Mouse (Mus musculus): ENCODE data around the gene Fgb. TPM values are rescaled to one million over a fixed set of nuclear protein-coding genes. Genes with fewer than 3 reads are reported as not detected.
A peak's percentile ranks its signal among the peaks of the same experiment; 100 is the strongest.

Gene Fgb
- total RNA-seq (2017), result not detected in 2 replicates

DNA sequence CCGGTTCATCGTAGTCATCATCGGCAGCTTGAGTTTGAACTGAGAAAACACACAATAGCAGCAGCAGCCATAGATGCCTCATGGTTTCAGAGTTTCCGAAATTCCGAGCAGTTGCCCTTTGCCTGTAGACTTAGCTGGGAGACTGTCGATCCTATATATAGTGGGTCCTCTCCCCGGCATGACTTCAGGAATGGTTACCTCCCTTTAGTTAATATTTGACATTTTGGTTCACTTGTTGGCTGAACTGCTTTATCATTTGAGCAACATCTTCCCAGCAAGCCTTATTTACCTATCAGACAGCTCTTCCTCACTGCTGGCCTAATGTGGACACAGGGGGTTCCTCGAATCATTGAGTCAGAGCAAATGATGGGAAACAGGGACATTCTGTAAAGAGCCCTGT is at the start of gene Fgb:
Fgb (minus strand) TSS at position 184 of the 400 bp plus-strand sequence.
- ATAC-seq (replicated peaks in 1 of 2; ENCODE audit: insufficient read depth in 1 of 2, low FRiP score in 2 of 2, low TSS enrichment in 1 of 2, low read depth in 1 of 2, poor library complexity in 2 of 2, severe bottlenecking in 2 of 2), result no peak

DNA sequence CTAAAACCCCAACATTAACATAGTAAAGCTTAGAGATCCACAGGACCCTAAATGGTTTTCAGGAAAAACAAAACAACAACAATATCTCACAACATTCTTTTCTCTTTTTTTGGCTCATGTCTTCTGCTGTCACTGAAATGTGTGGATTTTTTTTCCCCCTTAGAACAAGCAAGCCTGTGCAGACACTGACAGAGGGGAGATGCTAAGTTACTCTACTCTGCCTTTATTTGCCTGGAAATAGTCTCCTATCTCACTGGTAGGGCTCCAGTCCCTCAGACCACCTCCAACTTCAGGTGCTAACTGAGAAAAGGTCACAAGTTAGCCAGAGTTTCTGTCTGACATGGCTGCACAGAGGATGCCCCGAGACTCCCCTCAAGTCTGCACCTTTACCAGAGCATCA is 49.5 kb upstream of the Fgb start:
- ATAC-seq (replicated peaks in 1 of 2; ENCODE audit: insufficient read depth in 1 of 2, low FRiP score in 2 of 2, low TSS enrichment in 1 of 2, low read depth in 1 of 2, poor library complexity in 2 of 2, severe bottlenecking in 2 of 2), result no peak

- ATAC-seq (replicated peaks in 1 of 2; ENCODE audit: insufficient read depth in 1 of 2, low FRiP score in 2 of 2, low TSS enrichment in 1 of 2, low read depth in 1 of 2, poor library complexity in 2 of 2, severe bottlenecking in 2 of 2), result no peak
These were observed 48.9 kb upstream of the Fgb start for GRCm38 (mm10) chr3:83098546-83099034.

GRCm38 (mm10) chr3:83097586-83097985 is 47.9 kb upstream of the Fgb start:
- ATAC-seq (replicated peaks in 1 of 2; ENCODE audit: insufficient read depth in 1 of 2, low FRiP score in 2 of 2, low TSS enrichment in 1 of 2, low read depth in 1 of 2, poor library complexity in 2 of 2, severe bottlenecking in 2 of 2), result no peak

DNA sequence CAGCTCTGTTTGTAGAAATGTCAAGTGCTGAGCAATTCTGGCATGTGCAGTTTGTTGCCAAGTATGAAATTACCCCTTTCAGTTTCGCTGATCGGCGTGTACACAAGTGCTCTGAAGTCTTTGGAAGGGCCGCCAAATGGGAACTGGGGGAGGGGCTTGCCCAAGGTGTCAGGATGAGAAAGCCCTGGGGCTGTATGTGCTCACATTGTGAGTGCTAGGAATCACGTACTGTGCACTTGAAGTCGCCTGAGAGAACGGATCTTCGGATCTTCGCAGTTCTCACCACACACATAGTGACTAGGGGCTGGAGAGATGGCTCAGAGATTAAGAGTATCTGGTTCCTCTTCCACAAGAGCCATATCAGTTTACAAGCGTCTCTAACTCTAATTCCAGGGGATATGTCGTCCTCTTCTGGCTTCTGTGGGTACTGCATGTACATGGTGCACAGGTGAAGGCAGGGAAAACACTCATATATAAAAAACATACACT is 30.9 kb upstream of the Fgb start:
- peak; percentile 95 to 99 for ATAC-seq (replicated peaks in 1 of 2; ENCODE audit: insufficient read depth in 1 of 2, low FRiP score in 2 of 2, low TSS enrichment in 1 of 2, low read depth in 1 of 2, poor library complexity in 2 of 2, severe bottlenecking in 2 of 2)

- ATAC-seq (replicated peaks in 1 of 2; ENCODE audit: insufficient read depth in 1 of 2, low FRiP score in 2 of 2, low TSS enrichment in 1 of 2, low read depth in 1 of 2, poor library complexity in 2 of 2, severe bottlenecking in 2 of 2), result no peak
These were observed 26.9 kb upstream of the Fgb start for GRCm38 (mm10) chr3:83076563-83076962.

DNA sequence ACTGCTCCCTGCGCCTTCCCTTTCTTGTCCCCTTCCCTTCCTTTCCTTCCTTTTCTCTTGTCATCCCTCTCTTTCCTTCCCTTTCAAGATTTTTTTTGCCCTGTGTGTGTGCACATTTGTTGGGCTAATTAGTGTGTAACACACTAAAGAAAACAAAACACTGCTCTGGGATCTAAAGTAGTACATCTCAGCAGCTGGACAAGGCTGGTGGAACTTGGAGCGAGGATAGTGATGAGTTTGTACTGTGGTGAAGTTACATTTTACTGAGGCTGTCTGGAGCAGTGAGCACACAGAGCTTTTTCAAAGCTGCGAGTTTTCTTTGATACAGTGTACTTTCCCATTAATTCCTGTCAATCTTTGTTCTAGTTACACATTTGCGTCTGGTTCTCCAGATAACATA is 20.6 kb upstream of the Fgb start:
- ATAC-seq (replicated peaks in 1 of 2; ENCODE audit: insufficient read depth in 1 of 2, low FRiP score in 2 of 2, low TSS enrichment in 1 of 2, low read depth in 1 of 2, poor library complexity in 2 of 2, severe bottlenecking in 2 of 2), result no peak

- no peak for ATAC-seq (replicated peaks in 1 of 2; ENCODE audit: insufficient read depth in 1 of 2, low FRiP score in 2 of 2, low TSS enrichment in 1 of 2, low read depth in 1 of 2, poor library complexity in 2 of 2, severe bottlenecking in 2 of 2)
These were observed 19.2 kb upstream of the Fgb start for GRCm38 (mm10) chr3:83068869-83069268.

DNA sequence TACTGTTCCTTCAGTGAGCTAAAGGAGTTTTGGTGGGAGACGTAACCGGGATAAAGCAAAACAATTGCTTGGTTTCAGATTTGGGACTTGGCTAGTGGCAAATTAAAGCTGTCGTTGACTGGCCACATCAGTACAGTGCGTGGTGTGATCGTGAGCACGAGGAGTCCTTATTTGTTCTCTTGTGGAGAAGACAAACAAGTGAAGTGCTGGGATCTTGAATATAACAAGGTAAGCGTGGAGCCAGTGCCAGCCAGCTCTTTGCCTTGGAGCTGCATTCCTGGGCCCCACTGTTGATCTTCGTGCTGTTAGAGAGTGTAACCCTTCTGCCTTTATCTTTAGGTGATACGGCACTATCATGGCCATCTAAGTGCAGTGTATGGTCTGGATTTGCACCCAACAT is 18.3 kb upstream of the Fgb start:
- no peak for ATAC-seq (replicated peaks in 1 of 2; ENCODE audit: insufficient read depth in 1 of 2, low FRiP score in 2 of 2, low TSS enrichment in 1 of 2, low read depth in 1 of 2, poor library complexity in 2 of 2, severe bottlenecking in 2 of 2)

DNA sequence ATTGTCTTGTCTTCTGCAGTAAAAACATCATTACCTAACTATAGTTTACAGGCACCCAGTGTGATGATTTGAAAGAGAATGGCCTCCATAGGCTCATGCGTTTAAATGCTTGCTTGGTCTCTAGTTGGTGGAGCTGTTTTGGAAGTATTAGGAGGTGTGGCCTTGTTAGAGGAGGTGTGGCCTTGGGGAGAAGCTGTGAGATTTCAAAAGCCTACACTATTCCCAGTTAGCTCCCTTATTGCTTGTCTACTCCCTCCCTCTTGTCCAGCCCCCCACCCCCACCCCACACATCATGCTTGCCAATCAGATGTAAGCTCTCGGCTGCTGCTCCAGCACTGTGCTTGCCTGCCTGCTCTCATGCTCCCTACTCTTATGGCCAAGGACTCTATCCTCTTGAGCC is 7.4 kb upstream of the Fgb start:
- ATAC-seq (replicated peaks in 1 of 2; ENCODE audit: insufficient read depth in 1 of 2, low FRiP score in 2 of 2, low TSS enrichment in 1 of 2, low read depth in 1 of 2, poor library complexity in 2 of 2, severe bottlenecking in 2 of 2), result no peak

- peak; percentile 91 to 97 for ATAC-seq (replicated peaks in 1 of 2; ENCODE audit: insufficient read depth in 1 of 2, low FRiP score in 2 of 2, low TSS enrichment in 1 of 2, low read depth in 1 of 2, poor library complexity in 2 of 2, severe bottlenecking in 2 of 2)
These were observed 5.8 kb upstream of the Fgb start, which contains the start of gene Plrg1 for GRCm38 (mm10) chr3:83055281-83056038. Gene Plrg1 (plus strand): TSS chr3:83055522.

GRCm38 (mm10) chr3:83054759-83055158 is 5.1 kb upstream of the Fgb start:
- ATAC-seq (replicated peaks in 1 of 2; ENCODE audit: insufficient read depth in 1 of 2, low FRiP score in 2 of 2, low TSS enrichment in 1 of 2, low read depth in 1 of 2, poor library complexity in 2 of 2, severe bottlenecking in 2 of 2), result no peak

GRCm38 (mm10) chr3:83053758-83054157 is 4.1 kb upstream of the Fgb start:
- ATAC-seq (replicated peaks in 1 of 2; ENCODE audit: insufficient read depth in 1 of 2, low FRiP score in 2 of 2, low TSS enrichment in 1 of 2, low read depth in 1 of 2, poor library complexity in 2 of 2, severe bottlenecking in 2 of 2), result peak; percentile 34 to 63; a peak in 1 of 4 replicates

- ATAC-seq (replicated peaks in 1 of 2; ENCODE audit: insufficient read depth in 1 of 2, low FRiP score in 2 of 2, low TSS enrichment in 1 of 2, low read depth in 1 of 2, poor library complexity in 2 of 2, severe bottlenecking in 2 of 2), result no peak
These were observed 3.5 kb upstream of the Fgb start for GRCm38 (mm10) chr3:83053126-83053525.

DNA sequence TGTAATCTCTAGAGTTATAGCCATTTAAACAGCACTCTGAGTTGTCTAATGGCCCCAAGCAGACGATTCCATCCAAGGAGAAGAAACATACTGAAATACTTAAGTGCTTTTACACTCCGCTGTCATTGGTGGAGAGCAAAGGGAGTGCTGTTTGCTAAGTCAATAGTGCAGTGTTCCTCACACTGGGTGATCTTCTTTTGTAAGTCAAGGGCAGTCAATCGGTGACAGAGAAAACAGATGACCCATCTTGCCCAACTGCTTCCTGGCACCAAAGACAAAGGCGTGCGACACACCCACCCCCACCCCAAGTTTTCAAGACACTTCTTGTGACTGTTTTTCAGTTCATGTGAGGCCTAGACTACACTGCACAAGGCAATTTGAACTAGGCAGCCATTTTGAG is 2.4 kb upstream of the Fgb start:
- no peak for ATAC-seq (replicated peaks in 1 of 2; ENCODE audit: insufficient read depth in 1 of 2, low FRiP score in 2 of 2, low TSS enrichment in 1 of 2, low read depth in 1 of 2, poor library complexity in 2 of 2, severe bottlenecking in 2 of 2)

- no peak for ATAC-seq (replicated peaks in 1 of 2; ENCODE audit: insufficient read depth in 1 of 2, low FRiP score in 2 of 2, low TSS enrichment in 1 of 2, low read depth in 1 of 2, poor library complexity in 2 of 2, severe bottlenecking in 2 of 2)
These were observed 998 bp upstream of the Fgb start for GRCm38 (mm10) chr3:83050661-83051060.

GRCm38 (mm10) chr3:83046649-83047048 is 3.0 kb downstream of the Fgb start:
- no peak for ATAC-seq (replicated peaks in 1 of 2; ENCODE audit: insufficient read depth in 1 of 2, low FRiP score in 2 of 2, low TSS enrichment in 1 of 2, low read depth in 1 of 2, poor library complexity in 2 of 2, severe bottlenecking in 2 of 2)

DNA sequence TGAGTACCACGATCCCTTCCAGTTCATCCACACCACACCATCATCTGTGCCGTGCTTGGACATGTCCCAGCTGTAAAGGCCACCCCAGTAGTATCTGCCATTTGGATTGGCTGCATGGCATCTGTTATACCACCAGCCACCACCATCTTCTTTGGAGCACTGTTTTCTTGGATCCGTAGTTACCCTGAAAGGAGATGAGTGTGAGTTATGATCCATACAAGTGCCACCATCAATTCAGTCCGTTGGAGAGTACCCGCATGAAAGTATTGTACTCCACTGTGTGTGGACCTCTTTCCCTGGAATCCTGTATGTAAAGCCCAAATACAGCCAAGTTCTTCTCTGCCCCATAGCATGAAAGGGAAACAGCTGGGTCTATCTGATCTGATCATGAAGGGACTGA is 7.2 kb downstream of the Fgb start:
- ATAC-seq (replicated peaks in 1 of 2; ENCODE audit: insufficient read depth in 1 of 2, low FRiP score in 2 of 2, low TSS enrichment in 1 of 2, low read depth in 1 of 2, poor library complexity in 2 of 2, severe bottlenecking in 2 of 2), result no peak

DNA sequence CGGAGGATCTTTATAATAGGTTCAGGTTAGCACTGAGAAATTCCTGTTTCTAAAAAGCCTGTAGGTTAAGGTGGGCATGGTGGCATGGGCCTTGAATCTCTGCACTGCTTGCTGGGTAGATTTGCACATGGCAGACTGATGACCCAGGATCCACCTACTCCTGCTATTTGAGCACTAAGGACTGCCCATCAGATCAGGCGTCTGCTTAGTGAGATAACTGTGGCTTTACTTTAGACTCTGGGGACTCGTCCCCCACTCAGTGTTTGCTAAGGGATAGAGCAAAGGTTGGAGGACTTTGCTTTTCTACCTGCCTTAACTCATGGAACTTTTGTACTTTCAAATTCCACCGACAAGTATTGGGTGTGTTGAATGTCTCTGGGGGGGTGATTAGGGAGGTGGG is 10.0 kb downstream of the Fgb start:
- ATAC-seq (replicated peaks in 1 of 2; ENCODE audit: insufficient read depth in 1 of 2, low FRiP score in 2 of 2, low TSS enrichment in 1 of 2, low read depth in 1 of 2, poor library complexity in 2 of 2, severe bottlenecking in 2 of 2), result no peak
